Mouse (Mus musculus) embryonic facial prominence, embryonic 12.5 days (tissue): ENCODE results near the gene Apol9a. TPM values are rescaled to one million over a fixed set of nuclear protein-coding genes. Genes with fewer than 3 reads are reported as not detected.
"Not testable (repeated sequence)": the region's sequence is repeated elsewhere in the genome, so short reads cannot be mapped to it uniquely, and the experiment has no call there.

Experiments used
- ATAC-seq: fragments of 200-750 bp; cut with Nextera tagmentation; 2 replicates; pipeline ENCODE4 v1.8.0; 2017; ENCODE audit not compliant: insufficient number of reproducible peaks, insufficient read depth, low FRiP score, low TSS enrichment
- H3K27ac ChIP-seq: fragments of 300-500 bp; sonication (generic); 2 replicates; pipeline ENCODE4 v1.5.1; 2016; ENCODE audit warnings: mild to moderate bottlenecking
- H3K27me3 ChIP-seq: fragments of 300-500 bp; sonication (generic); 2 replicates; pipeline ENCODE4 v1.6.1; 2016; ENCODE audit warnings: mild to moderate bottlenecking, moderate library complexity
- H3K36me3 ChIP-seq: fragments of 300-500 bp; sonication (generic); 2 replicates; pipeline ENCODE4 v1.6.1; 2016; ENCODE audit warnings: mild to moderate bottlenecking
- H3K4me1 ChIP-seq: fragments of 300-500 bp; sonication (generic); 2 replicates; pipeline ENCODE4 v1.6.1; 2016
- H3K4me2 ChIP-seq: fragments of 300-500 bp; sonication (generic); replicated peaks from 2 replicates; pipeline ENCODE4 v1.6.1; 2016; ENCODE audit warnings: mild to moderate bottlenecking, moderate library complexity
- H3K4me3 ChIP-seq: fragments of 300-500 bp; sonication (generic); 2 replicates; pipeline ENCODE4 v1.5.1; 2016; ENCODE audit warnings: mild to moderate bottlenecking
- H3K9ac ChIP-seq: fragments of 300-500 bp; sonication (generic); 2 replicates; pipeline ENCODE4 v1.6.1; 2016; ENCODE audit warnings: mild to moderate bottlenecking, moderate library complexity
- H3K9me3 ChIP-seq: fragments of 300-500 bp; sonication (generic); 2 replicates; pipeline ENCODE4 v1.6.1; 2016; ENCODE audit warnings: mild to moderate bottlenecking, moderate library complexity
- WGBS: fragments of 180-500 bp; shearing (Covaris S2); methylation state at CpG from one replicate; pipeline ENCODE4 v1.1.7; 2016; 5-methylcytosine and 5-hydroxymethylcytosine counted together
- polyA plus RNA-seq: library from polyadenylated mRNA; unstranded; fragments of >200 nt; fragmentation: Nextera tagmentation; extraction: Ambion mirVana; gene quantifications from 2 replicates; pipeline ENCODE4 v1.2.1, GENCODE M21; 2016

Gene Apol9a
- polyA plus RNA-seq, 1 experiment from 2014 or later, result not detected

- not testable (repeated sequence) for H3K27ac ChIP-seq, H3K27me3 ChIP-seq, H3K4me2 ChIP-seq, H3K4me1 ChIP-seq, H3K4me3 ChIP-seq, ATAC-seq, H3K36me3 ChIP-seq, H3K9me3 ChIP-seq, H3K9ac ChIP-seq
- WGBS, result 54% methylated on average over 9 of the region's 9 CpGs
Measured at GRCm38 (mm10) chr15:77399027-77399426, 11.9 kb downstream of the Apol9a start, which contains the start of gene Apol7a. Apol7a (minus strand) TSS chr15:77399110.

GRCm38 (mm10) chr15:77397450-77398132, 13.3 kb downstream of the Apol9a start:
- H3K36me3 ChIP-seq, H3K4me2 ChIP-seq, H3K4me3 ChIP-seq, H3K4me1 ChIP-seq, ATAC-seq, H3K9ac ChIP-seq, H3K9me3 ChIP-seq, H3K27me3 ChIP-seq, H3K27ac ChIP-seq: not testable (repeated sequence)
- WGBS, result 76% methylated on average over 11 of the region's 11 CpGs

- 48% methylated on average over 3 of the region's 3 CpGs for WGBS
- not testable (repeated sequence) for H3K36me3 ChIP-seq, H3K9me3 ChIP-seq, H3K9ac ChIP-seq, H3K4me1 ChIP-seq, H3K4me2 ChIP-seq, H3K4me3 ChIP-seq, H3K27me3 ChIP-seq, ATAC-seq, H3K27ac ChIP-seq
Measured at GRCm38 (mm10) chr15:77393832-77394231, 17.1 kb downstream of the Apol9a start.

- Histone ChIP-seq H3K9me3 (no peaks in the 10 kb centered on the region), H3K9ac (no peak overlapping the region), H3K27me3 (no peaks in the 10 kb centered on the region), H3K4me3 (no peak overlapping the region), H3K4me2 (no peak overlapping the region), H3K36me3 (no peaks in the 10 kb centered on the region), H3K4me1 (no peaks in the 10 kb centered on the region), H3K27ac (no peak overlapping the region)
- no peak for ATAC-seq
- WGBS, result 77% methylated on average over 2 of the region's 2 CpGs
Measured at GRCm38 (mm10) chr15:77387462-77387861, 23.5 kb downstream of the Apol9a start.

GRCm38 (mm10) chr15:77384340-77385030, 26.4 kb downstream of the Apol9a start:
- no peaks in the 10 kb centered on the region for H3K4me1 ChIP-seq
- H3K27ac ChIP-seq, result no peak overlapping the region
- H3K36me3 ChIP-seq, result no peaks in the 10 kb centered on the region
- WGBS, result 90% methylated on average over 7 of the region's 7 CpGs
- H3K4me2 ChIP-seq, result no peak overlapping the region
- no peak overlapping the region for H3K4me3 ChIP-seq
- no peaks in the 10 kb centered on the region for H3K27me3 ChIP-seq
- ATAC-seq, result no peak
- no peak overlapping the region for H3K9ac ChIP-seq
- H3K9me3 ChIP-seq, result no peaks in the 10 kb centered on the region

GRCm38 (mm10) chr15:77382880-77383279, 28.1 kb downstream of the Apol9a start:
- ATAC-seq, result 0 out of 2 replicates have a peak, but pooled peaks have one; percentile 41
- WGBS, result 78% methylated on average over 1 of the region's 1 CpGs
- Histone ChIP-seq H3K36me3 (no peaks in the 10 kb centered on the region), H3K4me3 (no peak overlapping the region), H3K4me1 (no peaks in the 10 kb centered on the region), H3K4me2 (no peak overlapping the region), H3K9me3 (no peaks in the 10 kb centered on the region), H3K27ac (no peak overlapping the region), H3K9ac (no peak overlapping the region), H3K27me3 (no peaks in the 10 kb centered on the region)

GRCm38 (mm10) chr15:77382271-77382850, 28.6 kb downstream of the Apol9a start:
- Histone ChIP-seq H3K4me1 (no peaks in the 10 kb centered on the region), H3K4me3 (no peak overlapping the region), H3K9me3 (no peaks in the 10 kb centered on the region), H3K36me3 (no peaks in the 10 kb centered on the region), H3K27me3 (no peaks in the 10 kb centered on the region), H3K4me2 (no peak overlapping the region), H3K27ac (no peak overlapping the region), H3K9ac (no peak overlapping the region)
- 84% methylated on average over 11 of the region's 11 CpGs for WGBS
- ATAC-seq, result no peak

GRCm38 (mm10) chr15:77381481-77381880, 29.5 kb downstream of the Apol9a start:
- ATAC-seq, result no peak
- Histone ChIP-seq H3K36me3 (no peaks in the 10 kb centered on the region), H3K9me3 (no peaks in the 10 kb centered on the region), H3K9ac (no peak overlapping the region), H3K27ac (no peak overlapping the region), H3K4me3 (no peak overlapping the region), H3K4me1 (no peaks in the 10 kb centered on the region), H3K4me2 (no peak overlapping the region), H3K27me3 (no peaks in the 10 kb centered on the region)
- 78% methylated on average over 6 of the region's 6 CpGs for WGBS

- Histone ChIP-seq H3K27me3 (no peaks in the 10 kb centered on the region), H3K9me3 (no peaks in the 10 kb centered on the region), H3K4me3 (no peak overlapping the region), H3K4me1 (no peaks in the 10 kb centered on the region), H3K27ac (no peak overlapping the region), H3K36me3 (no peaks in the 10 kb centered on the region), H3K9ac (no peak overlapping the region), H3K4me2 (no peak overlapping the region)
- 43% methylated on average over 4 of the region's 4 CpGs for WGBS
- no peak for ATAC-seq
Measured at GRCm38 (mm10) chr15:77379921-77380320, 31.0 kb downstream of the Apol9a start.

- 92% methylated on average over 4 of the region's 4 CpGs for WGBS
- H3K27me3 ChIP-seq, result no peaks in the 10 kb centered on the region
- no peak overlapping the region for H3K27ac ChIP-seq
- no peaks in the 10 kb centered on the region for H3K4me1 ChIP-seq
- no peaks in the 10 kb centered on the region for H3K9me3 ChIP-seq
- H3K4me2 ChIP-seq, result no peak overlapping the region
- ATAC-seq, result no peak
- no peak overlapping the region for H3K9ac ChIP-seq
- H3K36me3 ChIP-seq, result no peaks in the 10 kb centered on the region
- no peak overlapping the region for H3K4me3 ChIP-seq
Measured at GRCm38 (mm10) chr15:77377419-77377818, 33.5 kb downstream of the Apol9a start.

- H3K9ac ChIP-seq, result no peak overlapping the region
- H3K4me1 ChIP-seq, result no peaks in the 10 kb centered on the region
- H3K27me3 ChIP-seq, result no peaks in the 10 kb centered on the region
- no peak overlapping the region for H3K4me3 ChIP-seq
- no peaks in the 10 kb centered on the region for H3K9me3 ChIP-seq
- 85% methylated on average over 7 of the region's 7 CpGs for WGBS
- H3K4me2 ChIP-seq, result no peak overlapping the region
- no peaks in the 10 kb centered on the region for H3K36me3 ChIP-seq
- ATAC-seq, result no peak
- no peak overlapping the region for H3K27ac ChIP-seq
Measured at GRCm38 (mm10) chr15:77376920-77377319, 34.0 kb downstream of the Apol9a start.

- no peaks in the 10 kb centered on the region for H3K36me3 ChIP-seq
- no peak overlapping the region for H3K9ac ChIP-seq
- no peak overlapping the region for H3K27ac ChIP-seq
- peaks cover 20% of the 10 kb centered on the region for H3K4me1 ChIP-seq
- 87% methylated on average over 8 of the region's 8 CpGs for WGBS
- H3K27me3 ChIP-seq, result no peaks in the 10 kb centered on the region
- ATAC-seq, result no peak
- no peak overlapping the region for H3K4me3 ChIP-seq
- no peaks in the 10 kb centered on the region for H3K9me3 ChIP-seq
- H3K4me2 ChIP-seq, result no peak overlapping the region
Measured at GRCm38 (mm10) chr15:77370588-77370987, 40.3 kb downstream of the Apol9a start.
